Mouse (Mus musculus): ENCODE results near the gene Adamtsl1.

The Adamtsl1 gene

GRCm38 (mm10) chr4:86177471-86177870 is 663.5 kb downstream of the Adamtsl1 start:
- no peak for DNase-seq (ENCODE audit: low read depth in 2 of 2, low spot score in 2 of 2)

DNA sequence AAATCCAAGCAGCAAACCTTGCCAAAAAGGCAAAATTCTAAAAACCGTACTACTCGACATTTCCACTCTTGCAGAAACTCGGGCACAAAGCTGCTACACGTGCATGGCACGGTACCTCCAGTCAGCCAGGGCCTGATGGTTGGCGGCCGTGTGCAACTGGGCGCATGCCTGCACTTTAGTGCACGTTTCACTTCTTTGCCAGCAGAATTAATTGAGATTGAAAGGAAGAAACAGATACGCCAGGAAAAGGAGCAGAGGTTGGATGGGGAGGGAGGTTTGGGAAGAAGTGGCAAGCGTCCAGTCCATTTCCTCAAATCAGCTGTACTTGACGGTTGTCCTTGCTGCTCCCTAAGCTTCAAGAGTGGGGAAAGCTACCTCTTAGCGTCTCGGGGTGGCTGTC is 664.1 kb downstream of the Adamtsl1 start:
- no peak for DNase-seq (ENCODE audit: low read depth in 2 of 2, low spot score in 2 of 2)

GRCm38 (mm10) chr4:86183701-86184173 is 669.8 kb downstream of the Adamtsl1 start:
- DNase-seq (ENCODE audit: low read depth in 2 of 2, low spot score in 2 of 2): no peak

DNA sequence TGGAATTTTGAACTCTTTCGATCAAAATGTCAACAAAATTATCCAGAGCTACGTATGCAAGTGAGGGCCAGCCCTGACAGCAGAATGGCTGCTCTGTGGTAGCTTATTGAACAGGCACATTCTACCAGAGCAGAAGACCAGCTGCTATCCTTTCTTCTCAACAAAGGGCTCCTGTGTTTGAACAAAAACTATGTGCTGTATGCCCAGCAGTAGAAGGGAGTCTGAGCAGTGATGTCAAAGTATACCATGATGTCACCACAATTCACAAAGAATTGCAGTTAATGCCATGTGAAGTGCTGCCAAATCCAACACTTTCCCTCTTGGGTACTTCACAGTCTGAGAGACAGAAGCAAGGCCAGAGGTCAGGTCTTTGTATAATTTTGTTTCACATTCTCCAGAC is 675.9 kb downstream of the Adamtsl1 start:
- DNase-seq (ENCODE audit: low read depth in 2 of 2, low spot score in 2 of 2): no peak

DNA sequence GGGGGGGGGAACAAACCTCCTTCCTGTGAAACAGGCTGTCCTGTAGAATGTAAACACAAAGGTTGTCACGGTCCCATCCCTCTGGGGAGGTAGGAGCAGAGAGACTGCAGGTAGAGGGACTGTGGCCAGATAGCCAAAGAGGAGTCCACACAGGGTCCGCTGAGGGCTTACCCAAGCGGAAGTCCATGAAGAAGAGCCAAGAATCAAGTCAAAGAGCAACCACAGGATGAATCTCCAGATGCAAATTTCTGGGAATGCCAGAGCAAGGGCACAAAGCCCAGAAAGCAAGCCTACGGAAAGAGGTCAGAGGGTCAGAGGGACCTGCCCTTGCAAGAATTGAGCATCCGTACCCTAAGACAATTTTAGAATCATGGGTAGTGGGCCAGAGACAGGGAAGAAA is 677.2 kb downstream of the Adamtsl1 start:
- no peak for DNase-seq (ENCODE audit: low read depth in 2 of 2, low spot score in 2 of 2)

GRCm38 (mm10) chr4:86201766-86202165 is 687.8 kb downstream of the Adamtsl1 start:
- DNase-seq (ENCODE audit: low read depth in 2 of 2, low spot score in 2 of 2): no peak

- DNase-seq (ENCODE audit: low read depth in 2 of 2, low spot score in 2 of 2): no peak
These were observed 689.3 kb downstream of the Adamtsl1 start for GRCm38 (mm10) chr4:86203288-86203687.

DNA sequence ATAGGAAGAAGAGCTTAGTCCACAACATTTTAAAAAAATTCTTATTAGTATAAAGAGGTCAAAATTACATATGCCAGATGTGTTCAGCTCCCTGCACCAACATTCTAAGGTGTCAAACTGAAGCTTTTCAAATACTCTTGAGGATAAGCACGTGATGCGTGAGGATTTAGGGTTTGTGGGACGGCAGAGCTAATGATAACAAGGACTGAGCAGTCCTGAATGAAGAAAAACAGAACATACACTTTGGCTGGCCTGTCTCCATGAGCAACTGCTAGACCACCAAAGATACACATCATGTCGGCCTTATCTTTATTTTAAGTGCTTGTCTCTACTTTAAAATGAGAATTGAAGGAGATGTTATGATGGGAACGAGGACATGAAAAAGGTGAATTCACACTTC is 710.9 kb downstream of the Adamtsl1 start:
- no peak for DNase-seq (ENCODE audit: low read depth in 2 of 2, low spot score in 2 of 2)

GRCm38 (mm10) chr4:86227096-86227495 is 713.1 kb downstream of the Adamtsl1 start:
- no peak for DNase-seq (ENCODE audit: low read depth in 2 of 2, low spot score in 2 of 2)

- DNase-seq (ENCODE audit: low read depth in 2 of 2, low spot score in 2 of 2): no peak
These were observed 719.2 kb downstream of the Adamtsl1 start for GRCm38 (mm10) chr4:86233197-86233596.

GRCm38 (mm10) chr4:86241854-86242424 is 728.0 kb downstream of the Adamtsl1 start:
- DNase-seq (ENCODE audit: low read depth in 2 of 2, low spot score in 2 of 2): no peak

DNA sequence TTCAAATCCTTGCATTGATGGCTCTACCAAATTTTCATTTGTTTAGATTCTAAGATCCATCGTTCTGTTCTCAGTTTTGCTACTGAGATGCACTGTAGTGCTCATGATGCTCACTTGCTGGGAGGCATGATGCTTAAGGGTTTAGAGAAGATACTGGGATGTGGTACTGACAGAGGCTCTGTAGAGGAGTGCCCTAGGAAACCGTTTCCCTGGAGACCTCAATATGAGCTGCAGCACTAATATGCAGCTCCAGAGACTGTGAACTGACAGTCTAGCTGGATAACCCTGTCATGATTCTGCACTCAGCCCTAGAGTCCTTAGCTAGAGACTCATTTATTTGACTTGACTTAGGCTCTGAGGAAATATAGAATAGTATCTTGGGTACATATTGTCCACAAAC is 756.1 kb downstream of the Adamtsl1 start:
- no peak for DNase-seq (ENCODE audit: low read depth in 2 of 2, low spot score in 2 of 2)

- no peak for DNase-seq (ENCODE audit: low read depth in 2 of 2, low spot score in 2 of 2)
These were observed 759.9 kb downstream of the Adamtsl1 start for GRCm38 (mm10) chr4:86273703-86274355.

- DNase-seq (ENCODE audit: low read depth in 2 of 2, low spot score in 2 of 2): no peak
These were observed 760.7 kb downstream of the Adamtsl1 start for GRCm38 (mm10) chr4:86274663-86275062.

GRCm38 (mm10) chr4:86276021-86276813 is 762.2 kb downstream of the Adamtsl1 start:
- no peak for DNase-seq (ENCODE audit: low read depth in 2 of 2, low spot score in 2 of 2)

- DNase-seq (ENCODE audit: low read depth in 2 of 2, low spot score in 2 of 2): no peak
These were observed 764.6 kb downstream of the Adamtsl1 start for GRCm38 (mm10) chr4:86278546-86278945.

GRCm38 (mm10) chr4:86286572-86286971 is 772.6 kb downstream of the Adamtsl1 start:
- no peak for DNase-seq (ENCODE audit: low read depth in 2 of 2, low spot score in 2 of 2)

DNA sequence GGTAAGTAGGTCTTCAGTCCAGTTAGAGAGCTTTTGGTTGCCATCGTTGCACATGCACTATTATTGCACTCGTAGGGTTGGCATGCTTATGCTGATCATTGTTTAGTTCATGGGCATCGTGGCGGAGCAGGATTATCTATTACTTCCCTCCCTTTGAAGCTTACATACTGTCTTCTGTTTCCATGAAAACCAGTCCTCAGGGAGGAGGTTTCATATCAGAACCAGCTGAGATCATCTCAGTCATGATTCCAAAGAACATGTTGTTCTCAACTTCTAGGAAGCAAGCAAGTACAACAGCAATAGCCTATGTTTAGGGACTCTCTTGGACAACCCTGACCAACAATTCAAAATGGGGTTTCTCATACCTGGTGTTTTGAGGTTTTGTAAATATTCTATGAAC is 774.3 kb downstream of the Adamtsl1 start:
- DNase-seq (ENCODE audit: low read depth in 2 of 2, low spot score in 2 of 2): no peak

DNA sequence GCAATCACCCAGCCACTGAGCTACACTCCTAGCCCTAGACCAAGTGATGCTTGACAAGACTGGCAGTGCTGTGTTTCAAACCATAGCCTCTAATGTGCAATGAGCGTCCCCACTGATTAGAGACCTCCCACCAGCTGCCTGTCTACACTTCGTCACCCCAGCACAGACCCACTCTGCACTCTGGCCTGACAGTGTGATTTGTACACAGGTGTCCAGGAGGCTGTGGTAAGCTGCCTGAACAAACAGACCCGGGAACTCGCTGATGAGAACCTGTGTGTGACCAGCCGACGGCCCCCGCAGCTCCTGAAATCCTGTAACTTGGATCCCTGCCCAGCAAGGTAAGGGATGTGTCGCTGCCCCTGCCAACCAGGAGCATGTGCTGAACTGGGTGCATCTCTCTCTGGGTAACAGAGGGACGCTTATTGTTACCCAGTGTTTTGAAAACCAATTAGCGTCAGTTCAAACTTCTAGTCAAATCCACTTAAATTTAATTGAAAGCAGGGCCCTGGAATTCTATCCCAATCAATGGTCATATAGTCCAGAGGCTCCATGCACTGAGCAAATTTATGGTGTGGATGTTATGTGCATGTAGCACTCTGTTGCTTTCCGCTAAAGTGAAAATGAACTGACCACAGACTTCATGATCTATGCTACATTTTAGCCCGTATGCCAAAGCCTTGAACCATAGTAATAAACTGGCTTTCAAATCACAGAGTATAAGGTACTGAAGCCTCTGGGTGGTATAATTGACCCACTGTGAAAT is 775.7 kb downstream of the Adamtsl1 start:
- no peak for DNase-seq (ENCODE audit: low read depth in 2 of 2, low spot score in 2 of 2)

- DNase-seq (ENCODE audit: low read depth in 2 of 2, low spot score in 2 of 2): no peak
These were observed 780.9 kb downstream of the Adamtsl1 start for GRCm38 (mm10) chr4:86294828-86295251.

- no peak for DNase-seq (ENCODE audit: low read depth in 2 of 2, low spot score in 2 of 2)
These were observed 787.5 kb downstream of the Adamtsl1 start for GRCm38 (mm10) chr4:86301469-86301868.

Data from CD8-positive naive resting alpha-beta T cell, adult 2 months (primary cell).